Mouse (Mus musculus) thymus, adult 18-20 months (tissue): ENCODE results near the gene Fgf8.

ENCODE experiments used
- DNase-seq, 2 experiments: peaks; one replicate each; pipeline ENCODE4 v3.0.0; 2022; ENCODE audit warnings: mixed read lengths in 2 of 2

Fgf8 gene

DNA sequence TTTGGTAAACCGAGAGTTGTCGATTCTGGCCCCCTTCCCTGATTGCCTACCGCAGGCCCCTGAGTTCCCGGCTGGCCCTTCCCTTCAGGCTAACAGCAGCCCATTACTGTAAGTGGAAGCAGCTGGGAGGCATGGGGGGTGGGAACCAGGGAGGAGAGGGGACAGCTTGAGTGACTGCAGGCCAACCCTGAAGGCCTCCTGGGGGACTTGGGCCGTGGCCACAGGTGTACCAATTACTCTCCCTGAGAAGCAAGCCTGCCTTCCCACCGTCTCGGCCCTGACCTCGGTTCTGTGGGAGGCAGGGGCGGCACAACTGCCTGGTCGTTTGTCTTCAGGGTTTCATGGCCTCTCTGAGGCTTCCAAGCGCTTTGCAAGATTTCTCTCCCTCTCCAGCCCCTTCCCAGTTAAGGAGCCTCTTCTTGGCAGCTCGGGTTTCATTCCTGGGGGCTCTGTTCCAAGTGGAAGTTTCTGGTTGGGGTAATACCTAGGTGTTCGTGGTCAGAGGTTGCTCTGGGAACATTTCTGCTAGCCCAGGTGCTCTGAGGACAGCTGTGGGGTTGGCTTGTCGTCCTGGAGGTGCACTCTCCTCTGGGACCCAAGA, 16.9 kb downstream of the Fgf8 start:
- DNase-seq = no peak

DNA sequence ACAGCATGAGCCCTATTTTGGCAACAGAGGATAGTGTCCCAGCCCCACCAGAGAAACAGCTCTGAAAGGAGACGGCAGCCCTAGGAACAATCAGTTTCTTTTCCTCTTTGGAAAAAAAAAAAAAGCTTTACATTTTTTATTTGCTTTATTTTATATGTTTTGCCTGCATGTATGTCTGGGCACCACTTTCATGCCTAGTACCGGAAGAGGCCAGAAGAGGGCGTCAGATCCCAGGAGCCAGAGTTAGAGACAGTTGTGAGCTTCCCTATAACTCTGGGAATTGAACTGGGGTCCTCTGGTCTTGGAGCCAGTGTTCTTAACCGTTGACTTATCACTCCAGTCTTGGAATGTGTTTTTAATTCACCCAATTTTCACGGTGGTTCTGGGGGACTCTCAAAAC, 20.5 kb downstream of the Fgf8 start:
- no peak for DNase-seq

DNA sequence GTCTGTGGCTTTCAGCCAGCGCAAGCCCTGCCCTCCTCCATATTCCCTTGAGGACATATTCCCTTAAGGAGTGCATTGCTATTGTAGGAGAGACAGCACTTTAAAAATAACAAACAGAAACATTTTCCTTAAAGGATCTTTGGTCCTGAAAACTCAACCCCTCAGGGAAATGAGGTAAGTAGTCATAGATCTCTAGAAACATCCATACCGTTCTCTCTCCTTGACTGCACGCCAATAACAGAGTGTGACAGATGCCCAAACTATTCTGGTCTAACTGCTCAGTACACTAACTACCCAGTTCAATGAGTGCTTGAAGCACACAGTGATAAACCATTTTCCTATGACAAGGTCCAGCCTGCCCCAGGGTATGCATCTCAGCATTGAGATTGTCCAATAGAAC, 24.4 kb downstream of the Fgf8 start:
- no peak for DNase-seq

DNA sequence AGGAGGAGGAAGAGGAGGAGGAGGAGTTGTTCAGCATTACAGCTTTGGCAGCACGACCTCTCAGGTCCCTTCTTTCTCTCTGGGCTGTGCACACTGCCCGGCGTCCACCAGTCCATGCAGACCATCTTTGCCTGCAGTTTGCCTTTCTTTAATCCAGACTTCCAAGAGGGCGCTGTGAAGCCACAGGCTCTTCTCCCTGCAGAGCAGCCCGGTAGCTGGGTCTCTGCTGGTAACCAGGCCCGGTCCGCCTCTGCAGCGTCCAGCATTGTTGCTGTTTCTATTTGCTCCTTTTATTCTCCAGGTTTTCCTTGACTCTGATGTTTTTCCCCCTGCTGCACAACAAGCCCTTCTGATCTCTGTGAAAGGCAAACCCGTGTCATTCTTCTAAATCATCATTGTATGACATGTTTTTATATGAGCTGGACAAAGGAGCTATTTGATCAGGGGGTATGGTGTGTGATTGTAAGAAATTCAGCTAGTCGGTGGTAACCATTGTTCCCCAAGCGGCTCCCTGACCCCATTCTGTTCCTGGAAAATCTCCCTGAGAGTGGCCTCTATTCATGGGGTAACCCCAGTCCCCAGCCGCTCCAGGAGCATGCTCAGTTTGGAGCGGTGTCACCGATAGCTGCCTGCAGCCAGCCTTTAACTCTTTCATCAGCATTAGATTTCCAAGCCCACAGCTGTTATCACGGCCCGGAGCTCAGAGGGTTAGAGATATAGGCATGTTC, 25.1 kb downstream of the Fgf8 start:
- no peak for DNase-seq

DNA sequence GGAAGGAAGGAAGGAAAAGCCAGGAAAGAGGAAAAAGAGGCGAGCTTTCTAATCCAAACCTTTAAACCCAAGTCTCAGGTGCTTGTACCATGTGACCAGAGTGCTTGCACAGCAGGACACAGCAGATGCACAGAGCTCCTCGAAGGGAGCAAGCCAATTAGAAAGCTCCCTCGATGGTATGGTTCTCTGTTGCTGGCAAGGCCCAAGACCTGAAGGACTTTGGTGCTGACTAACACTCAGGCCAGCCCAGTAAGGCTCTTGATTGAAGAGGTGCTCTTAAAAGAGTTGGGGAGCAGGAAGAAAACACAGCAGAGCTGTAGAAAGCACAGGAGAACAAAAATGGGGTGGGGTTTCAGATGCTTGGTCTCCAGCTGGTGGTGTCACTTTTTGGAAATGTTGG, 34.0 kb downstream of the Fgf8 start:
- DNase-seq = no peak

- DNase-seq = no peak
Measured at GRCm38 (mm10) chr19:45696281-45696600, 46.5 kb downstream of the Fgf8 start.

GRCm38 (mm10) chr19:45695496-45696280, 47.0 kb downstream of the Fgf8 start:
- DNase-seq = no peak

DNA sequence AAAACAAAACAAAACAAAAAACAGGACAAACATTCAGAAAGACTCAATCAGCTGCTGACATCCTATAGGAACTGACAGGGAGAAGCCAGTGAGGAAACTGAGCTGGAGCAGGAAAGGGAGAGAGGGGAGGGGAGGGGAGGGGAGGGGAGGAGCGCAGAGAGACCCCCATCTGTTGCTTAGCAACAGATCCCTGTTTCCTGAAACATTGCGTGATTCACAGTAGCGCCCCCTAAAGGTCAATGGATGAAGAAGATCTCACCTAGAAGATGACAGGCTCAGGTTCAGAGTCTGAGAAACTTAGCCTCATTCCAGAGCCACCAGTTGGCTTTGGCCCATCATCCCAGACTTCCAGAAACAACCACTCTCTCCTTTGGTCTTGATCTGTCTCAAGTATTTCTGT, 48.7 kb downstream of the Fgf8 start:
- no peak for DNase-seq

GRCm38 (mm10) chr19:45692211-45692610, 50.5 kb downstream of the Fgf8 start:
- no peak for DNase-seq

GRCm38 (mm10) chr19:45691001-45691535, 51.6 kb downstream of the Fgf8 start:
- DNase-seq = no peak

GRCm38 (mm10) chr19:45687001-45687400, 55.7 kb downstream of the Fgf8 start:
- no peak for DNase-seq
